Mouse (Mus musculus): Measurements from ENCODE around the gene Elp5. TPM values are rescaled to one million over a fixed set of nuclear protein-coding genes. Genes with fewer than 3 reads are reported as not detected.

The Elp5 gene
- polyA plus RNA-seq, 1 experiment from 2014 or later: 55.1 TPM

GRCm38 (mm10) chr11:70024151-70024514 is 41.8 kb upstream of the Elp5 start:
- ATAC-seq (ENCODE audit: low read depth): no peak
- H3K27me3 ChIP-seq (ENCODE audit: control insufficient read depth, insufficient read depth, low read depth, low read length): peaks cover 38% of the 10 kb centered on the region
- H3K9me3 ChIP-seq (replicated peaks; ENCODE audit: control insufficient read depth, low read length): no peaks in the 10 kb centered on the region
- peak overlapping the region; percentile 34; the same call in 1 of the 2 replicates for H3K4me2 ChIP-seq (ENCODE audit: low read depth, low read length)
- H3K4me3 ChIP-seq (ENCODE audit: low read depth, low read length): no peak overlapping the region
- H3K27ac ChIP-seq (ENCODE audit: low read length): no peak overlapping the region
- no peaks in the 10 kb centered on the region for H3K36me3 ChIP-seq (ENCODE audit: control insufficient read depth, insufficient read depth)
- WGBS (ENCODE audit: insufficient replicate concordance): 20% methylated on average over 6 of the region's 6 CpGs
- no peak overlapping the region for H3K9ac ChIP-seq (ENCODE audit: low read depth, low read length)
- peaks cover 21% of the 10 kb centered on the region for H3K4me1 ChIP-seq (ENCODE audit: control insufficient read depth, low read depth, low read length)

GRCm38 (mm10) chr11:70023481-70024150 is 41.3 kb upstream of the Elp5 start:
- no peaks in the 10 kb centered on the region for H3K9me3 ChIP-seq (replicated peaks; ENCODE audit: control insufficient read depth, low read length)
- peak overlapping the region; percentile 34; the same call in 1 of the 2 replicates for H3K4me2 ChIP-seq (ENCODE audit: low read depth, low read length)
- no peaks in the 10 kb centered on the region for H3K36me3 ChIP-seq (ENCODE audit: control insufficient read depth, insufficient read depth)
- H3K4me3 ChIP-seq (ENCODE audit: low read depth, low read length): no peak overlapping the region; the same call in 1 of the 2 replicates
- H3K9ac ChIP-seq (ENCODE audit: low read depth, low read length): no peak overlapping the region
- peaks cover 21% of the 10 kb centered on the region for H3K4me1 ChIP-seq (ENCODE audit: control insufficient read depth, low read depth, low read length)
- H3K27me3 ChIP-seq (ENCODE audit: control insufficient read depth, insufficient read depth, low read depth, low read length): peaks cover 38% of the 10 kb centered on the region
- no peak overlapping the region for H3K27ac ChIP-seq (ENCODE audit: low read length)
- ATAC-seq (ENCODE audit: low read depth): no peak
- WGBS (ENCODE audit: insufficient replicate concordance): 8% methylated on average over 25 of the region's 29 CpGs

- Histone ChIP-seq H3K36me3 (ENCODE audit: control insufficient read depth, insufficient read depth) (no peaks in the 10 kb centered on the region), H3K9ac (ENCODE audit: low read depth, low read length) (peak overlapping the region; percentile 9), H3K4me3 (ENCODE audit: low read depth, low read length) (peak overlapping the region; percentile 63), H3K27ac (ENCODE audit: low read length) (peak overlapping the region; percentile 7), H3K4me1 (ENCODE audit: control insufficient read depth, low read depth, low read length) (peaks cover 26% of the 10 kb centered on the region), H3K27me3 (ENCODE audit: control insufficient read depth, insufficient read depth, low read depth, low read length) (peaks cover 33% of the 10 kb centered on the region), H3K4me2 (ENCODE audit: low read depth, low read length) (peak overlapping the region; percentile 71), H3K9me3 (replicated peaks; ENCODE audit: control insufficient read depth, low read length) (no peaks in the 10 kb centered on the region)
- WGBS (ENCODE audit: insufficient replicate concordance): 4% methylated on average over 40 of the region's 40 CpGs
- peak; percentile 80 for ATAC-seq (ENCODE audit: low read depth)
These were observed 39.2 kb upstream of the Elp5 start for GRCm38 (mm10) chr11:70021264-70022132.

- Histone ChIP-seq H3K36me3 (ENCODE audit: control insufficient read depth, insufficient read depth) (no peaks in the 10 kb centered on the region), H3K27me3 (ENCODE audit: control insufficient read depth, insufficient read depth, low read depth, low read length) (peaks cover 30% of the 10 kb centered on the region), H3K4me3 (ENCODE audit: low read depth, low read length) (peak overlapping the region; percentile 63), H3K4me1 (ENCODE audit: control insufficient read depth, low read depth, low read length) (peaks cover 26% of the 10 kb centered on the region), H3K4me2 (ENCODE audit: low read depth, low read length) (peak overlapping the region; percentile 71), H3K27ac (ENCODE audit: low read length) (peak overlapping the region; percentile 7), H3K9me3 (replicated peaks; ENCODE audit: control insufficient read depth, low read length) (no peaks in the 10 kb centered on the region), H3K9ac (ENCODE audit: low read depth, low read length) (peak overlapping the region; percentile 9)
- WGBS (ENCODE audit: insufficient replicate concordance): under 1% methylated on average over 8 of the region's 8 CpGs
- peak; percentile 86 for ATAC-seq (ENCODE audit: low read depth)
These were observed 38.5 kb upstream of the Elp5 start for GRCm38 (mm10) chr11:70020731-70021263.

DNA sequence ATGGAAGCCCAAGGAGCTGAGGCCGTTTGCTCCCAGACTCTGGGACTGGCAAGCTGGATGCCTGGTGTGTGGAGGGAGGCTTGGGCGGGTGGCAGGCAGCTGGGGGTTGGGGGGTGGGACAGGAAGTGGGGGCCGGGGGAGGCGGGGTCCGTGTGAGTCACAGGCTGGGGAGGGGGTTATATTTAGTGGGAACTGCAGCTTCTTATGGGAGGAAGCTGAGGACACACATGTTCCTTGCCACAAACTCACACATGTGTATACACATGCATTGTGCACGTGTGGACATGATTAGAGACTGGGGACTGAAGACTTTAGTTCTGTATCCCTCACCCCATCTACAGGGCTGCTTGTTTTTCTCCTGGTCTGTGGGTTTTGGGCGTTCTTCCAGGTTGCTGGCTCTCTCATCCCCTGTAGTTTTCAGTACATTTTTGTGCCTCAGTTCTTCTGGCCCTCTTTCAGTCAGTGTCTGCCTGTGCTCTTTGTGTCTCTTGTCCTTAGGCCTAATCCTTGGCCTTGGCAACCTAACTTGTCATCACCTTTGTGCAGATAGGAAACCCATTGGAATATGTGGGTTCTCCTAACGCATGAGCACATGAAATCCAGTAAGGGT is 37.8 kb upstream of the Elp5 start:
- H3K4me2 ChIP-seq (ENCODE audit: low read depth, low read length): peak overlapping the region; percentile 71
- H3K4me3 ChIP-seq (ENCODE audit: low read depth, low read length): 0 out of 2 replicates have a peak overlapping the region, but pooled peaks have one; percentile 63
- WGBS (ENCODE audit: insufficient replicate concordance): 18% methylated on average over 7 of the region's 8 CpGs
- no peak for ATAC-seq (ENCODE audit: low read depth)
- H3K4me1 ChIP-seq (ENCODE audit: control insufficient read depth, low read depth, low read length): peaks cover 30% of the 10 kb centered on the region
- peaks cover 27% of the 10 kb centered on the region for H3K27me3 ChIP-seq (ENCODE audit: control insufficient read depth, insufficient read depth, low read depth, low read length)
- H3K9me3 ChIP-seq (replicated peaks; ENCODE audit: control insufficient read depth, low read length): no peaks in the 10 kb centered on the region
- H3K36me3 ChIP-seq (ENCODE audit: control insufficient read depth, insufficient read depth): no peaks in the 10 kb centered on the region
- no peak overlapping the region for H3K27ac ChIP-seq (ENCODE audit: low read length)
- no peak overlapping the region for H3K9ac ChIP-seq (ENCODE audit: low read depth, low read length)

DNA sequence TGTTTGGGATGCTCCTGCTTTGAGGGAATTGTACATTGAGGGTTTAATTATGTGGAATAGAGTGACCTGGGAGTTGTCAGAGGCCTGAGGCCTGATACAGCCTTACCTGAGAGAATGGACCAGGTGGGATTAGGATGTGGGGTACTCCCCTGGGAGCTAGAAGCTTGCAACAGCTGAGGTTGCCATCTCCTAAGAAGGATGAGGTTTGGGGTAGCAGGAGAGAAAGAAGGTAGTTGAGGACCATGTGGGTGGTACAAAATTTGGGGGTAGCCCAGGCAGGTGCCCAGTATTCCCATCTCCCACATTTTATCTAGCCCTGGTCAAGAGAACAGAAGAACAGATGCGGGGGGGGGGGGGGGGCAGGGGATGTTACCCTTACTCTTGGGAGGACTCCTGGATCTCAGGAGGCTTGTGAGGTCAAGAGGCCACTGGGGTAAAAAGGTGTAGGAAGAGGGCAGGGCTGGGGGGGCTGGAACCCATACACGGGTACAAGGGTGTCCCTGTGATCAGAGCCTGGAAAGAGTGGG is 37.2 kb upstream of the Elp5 start:
- Histone ChIP-seq H3K27ac (ENCODE audit: low read length) (no peak overlapping the region), H3K4me1 (ENCODE audit: control insufficient read depth, low read depth, low read length) (peaks cover 35% of the 10 kb centered on the region), H3K4me3 (ENCODE audit: low read depth, low read length) (no peak overlapping the region), H3K9me3 (replicated peaks; ENCODE audit: control insufficient read depth, low read length) (no peaks in the 10 kb centered on the region), H3K4me2 (ENCODE audit: low read depth, low read length) (no peak overlapping the region), H3K27me3 (ENCODE audit: control insufficient read depth, insufficient read depth, low read depth, low read length) (peaks cover 23% of the 10 kb centered on the region), H3K36me3 (ENCODE audit: control insufficient read depth, insufficient read depth) (no peaks in the 10 kb centered on the region), H3K9ac (ENCODE audit: low read depth, low read length) (no peak overlapping the region)
- 13% methylated on average over 2 of the region's 2 CpGs for WGBS (ENCODE audit: insufficient replicate concordance)
- ATAC-seq (ENCODE audit: low read depth): no peak

- no peak for ATAC-seq (ENCODE audit: low read depth)
- Histone ChIP-seq H3K27me3 (ENCODE audit: control insufficient read depth, insufficient read depth, low read depth, low read length) (peaks cover 12% of the 10 kb centered on the region), H3K27ac (ENCODE audit: low read length) (no peak overlapping the region)
These were observed 36.0 kb upstream of the Elp5 start for GRCm38 (mm10) chr11:70018131-70018990.

DNA sequence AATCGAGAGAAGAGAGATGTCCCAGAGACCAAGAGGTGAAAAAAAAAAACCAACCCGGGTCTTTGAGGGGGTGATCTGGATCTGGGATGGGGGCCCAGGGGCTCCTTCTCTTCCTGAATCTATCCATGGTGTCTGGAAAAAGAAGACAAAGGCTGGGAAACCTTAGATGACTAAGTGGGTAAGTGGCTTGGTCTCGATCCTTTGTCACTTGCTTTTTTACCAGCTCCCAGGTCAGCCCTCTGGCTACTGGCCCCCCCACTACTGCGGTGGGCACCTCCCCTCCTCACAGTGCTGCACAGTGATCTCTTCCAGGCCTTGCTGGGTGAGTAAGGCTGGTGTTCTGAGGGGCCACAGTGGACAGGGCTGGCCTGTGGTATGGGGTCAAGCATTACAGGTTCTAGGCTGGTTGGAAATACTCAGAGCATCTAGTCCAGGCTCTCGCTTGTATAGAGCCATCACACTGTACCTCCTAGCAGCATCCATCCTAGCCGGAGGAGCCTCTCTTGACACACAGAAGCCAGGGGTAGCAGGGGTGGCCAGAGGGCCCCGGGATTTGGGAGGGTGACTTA is 35.0 kb upstream of the Elp5 start:
- Histone ChIP-seq H3K4me2 (ENCODE audit: low read depth, low read length) (no peak overlapping the region), H3K9ac (ENCODE audit: low read depth, low read length) (no peak overlapping the region), H3K36me3 (ENCODE audit: control insufficient read depth, insufficient read depth) (peaks cover 9% of the 10 kb centered on the region; the same call in 1 of the 2 replicates), H3K27me3 (ENCODE audit: control insufficient read depth, insufficient read depth, low read depth, low read length) (peaks cover 8% of the 10 kb centered on the region), H3K27ac (ENCODE audit: low read length) (no peak overlapping the region), H3K9me3 (replicated peaks; ENCODE audit: control insufficient read depth, low read length) (no peaks in the 10 kb centered on the region), H3K4me3 (ENCODE audit: low read depth, low read length) (no peak overlapping the region), H3K4me1 (ENCODE audit: control insufficient read depth, low read depth, low read length) (peaks cover 41% of the 10 kb centered on the region)
- ATAC-seq (ENCODE audit: low read depth): no peak
- WGBS (ENCODE audit: insufficient replicate concordance): 44% methylated on average over 7 of the region's 7 CpGs

More at GRCm38 (mm10) chr11:70018131-70018990, 36.0 kb upstream of the Elp5 start:
- Histone ChIP-seq H3K4me1 (ENCODE audit: control insufficient read depth, low read depth, low read length) (peaks cover 41% of the 10 kb centered on the region), H3K4me3 (ENCODE audit: low read depth, low read length) (peak overlapping the region; percentile 43), H3K4me2 (ENCODE audit: low read depth, low read length) (peak overlapping the region; percentile 56), H3K36me3 (ENCODE audit: control insufficient read depth, insufficient read depth) (no peaks in the 10 kb centered on the region), H3K9me3 (replicated peaks; ENCODE audit: control insufficient read depth, low read length) (no peaks in the 10 kb centered on the region), H3K9ac (ENCODE audit: low read depth, low read length) (peak overlapping the region; percentile 22; the same call in 1 of the 2 replicates)
- WGBS (ENCODE audit: insufficient replicate concordance): 5% methylated on average over 21 of the region's 25 CpGs

Data from liver, embryonic 16.5 days (tissue).